Mouse (Mus musculus) MEL (cell line): Measurements from ENCODE around the gene Dscam.

ENCODE experiments used
- CHD2 ChIP-seq: IDR thresholded peaks from 2 replicates; pipeline ENCODE4 v1.6.1; 2011; ENCODE audit warnings: low read length, improper control_type of control experiment
- EP300 ChIP-seq, 2 experiments: IDR thresholded peaks; 2 replicates each; pipeline ENCODE4 v1.6.1; 2011; ENCODE audit warnings: improper control_type of control experiment in 2 of 2, low read length in 2 of 2, low read depth in 1 of 2, mild to moderate bottlenecking in 1 of 2
- JUND ChIP-seq: IDR thresholded peaks from 2 replicates; pipeline ENCODE4 v1.6.1; 2011; ENCODE audit warnings: low read depth, mild to moderate bottlenecking, improper control_type of control experiment, low read length
- KAT2A ChIP-seq: conservative IDR thresholded peaks from 2 replicates; pipeline ENCODE4 v1.6.1; 2012; ENCODE audit warnings: low read depth, low read length, improper control_type of control experiment, inconsistent platforms
- MAFK ChIP-seq: IDR thresholded peaks from 2 replicates; pipeline ENCODE4 v1.6.1; 2011; ENCODE audit warnings: low read depth, mild to moderate bottlenecking, low read length, improper control_type of control experiment, borderline replicate concordance
- MAZ ChIP-seq: IDR thresholded peaks from 2 replicates; pipeline ENCODE4 v1.6.1; 2012; ENCODE audit warnings: low read depth, mild to moderate bottlenecking, inconsistent platforms, low read length, improper control_type of control experiment
- MXI1 ChIP-seq: IDR thresholded peaks from 2 replicates; pipeline ENCODE4 v1.6.1; 2011; ENCODE audit warnings: mild to moderate bottlenecking, low read depth, low read length, improper control_type of control experiment
- POLR2A ChIP-seq, 2 experiments: IDR thresholded peaks; 2 replicates each; pipeline ENCODE4 v1.6.1; 2011 to 2012; ENCODE audit warnings: low read length in 2 of 2, mild to moderate bottlenecking in 2 of 2, control low read depth in 1 of 2, improper control_type of control experiment in 1 of 2, low read depth in 1 of 2, moderate library complexity in 1 of 2; ENCODE audit not compliant: control insufficient read depth in 1 of 2, insufficient read depth in 1 of 2, poor library complexity in 1 of 2
- USF1 ChIP-seq: IDR thresholded peaks from 2 replicates; pipeline ENCODE4 v1.6.1; 2014; ENCODE audit warnings: low read depth, mild to moderate bottlenecking, inconsistent platforms, low read length, improper control_type of control experiment, moderate library complexity
- ZC3H11A ChIP-seq: IDR thresholded peaks from 2 replicates; pipeline ENCODE4 v1.6.1; 2012; ENCODE audit warnings: low read depth, mild to moderate bottlenecking, inconsistent platforms, low read length, improper control_type of control experiment
- ZMIZ1 ChIP-seq: IDR thresholded peaks from 2 replicates; pipeline ENCODE4 v1.6.1; 2012; ENCODE audit warnings: low read depth, mild to moderate bottlenecking, inconsistent platforms, low read length, improper control_type of control experiment, moderate library complexity

DNA sequence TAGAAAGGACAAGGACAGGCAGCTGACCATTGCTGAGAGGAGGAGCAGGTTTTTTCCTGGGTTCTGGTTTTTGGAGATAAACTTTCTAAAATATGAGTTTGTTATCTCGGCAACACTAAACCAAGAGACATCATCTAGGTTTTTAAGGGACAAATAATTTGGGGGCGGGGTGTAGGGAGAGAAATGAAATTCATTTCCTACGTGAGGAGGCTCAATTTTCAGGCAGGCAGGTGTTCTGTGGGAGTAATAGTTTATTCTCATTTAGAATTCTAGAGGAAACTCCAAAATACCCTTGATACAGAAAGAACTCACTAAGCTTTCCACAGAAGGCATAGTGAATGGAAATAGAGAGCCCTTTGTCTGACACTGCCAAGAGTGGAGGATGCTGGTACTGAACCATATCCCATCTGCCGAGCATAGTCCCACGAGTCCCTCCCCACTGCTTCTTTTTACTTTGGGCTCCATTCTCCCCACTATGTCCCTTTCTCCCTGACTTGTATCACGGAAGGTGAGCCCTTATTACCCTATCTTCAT is 415.5 kb downstream of the Dscam start:
- TF ChIP-seq MXI1 (no peak), ZMIZ1 (no peak), KAT2A (no peak), ZC3H11A (no peak), MAFK (no peak), CHD2 (no peak), POLR2A (IDR thresholded peaks at IDR 0.05; ENCODE audit: control insufficient read depth in 1 of 2, insufficient read depth in 1 of 2, low read depth in 1 of 2, low read length in 2 of 2, poor library complexity in 1 of 2) (no peak), MAZ (no peak), JUND (no peak), EP300 (IDR thresholded peaks at IDR 0.05; ENCODE audit: low read depth in 1 of 2, low read length in 2 of 2) (no peak), USF1 (no peak)
